Mouse (Mus musculus): ENCODE measurements around the gene Gm45213.

- TF ChIP-seq MAX (IDR thresholded peaks at IDR 0.05; ENCODE audit: low read depth), result no peak
- no peak for TF ChIP-seq POLR2A (IDR thresholded peaks at IDR 0.05; ENCODE audit: insufficient read length, low read depth)
- TF ChIP-seq POLR2AphosphoS2 (IDR thresholded peaks at IDR 0.05; ENCODE audit: insufficient read length, low read depth), result no peak
- TF ChIP-seq MYOG (IDR thresholded peaks at IDR 0.05; ENCODE audit: control insufficient read depth in 1 of 3, insufficient read depth in 1 of 3, insufficient read length in 2 of 3, low read depth in 2 of 3), result no peak
- TF ChIP-seq TCF3 (IDR thresholded peaks at IDR 0.05; ENCODE audit: insufficient read length, low read depth), result no peak
- TF ChIP-seq E2F4 (IDR thresholded peaks at IDR 0.05; ENCODE audit: insufficient read depth), result no peak
- no peak for TF ChIP-seq USF1 (IDR thresholded peaks at IDR 0.05; ENCODE audit: low read depth)
- TF ChIP-seq CEBPB (IDR thresholded peaks at IDR 0.05; ENCODE audit: insufficient read depth, poor library complexity, severe bottlenecking), result no peak
Observed at GRCm38 (mm10) chr7:66109855-66110635, 66.6 kb downstream of the Gm45213 start.

All from myocyte (in vitro differentiated cells).